8 mouse cellular contexts compared by ENCODE assay signal in genomic region chr7:44840426-44840825, GRCm38 (mm10). TPM values are rescaled to one million over a fixed set of nuclear protein-coding genes. Genes with fewer than 3 reads are reported as not detected.
DNase-seq lines count a peak whose midpoint lies in the region; ATAC-seq and TF ChIP-seq lines count a peak whose summit lies in the region.

No protein-coding gene starts in this region.

- no peak for TF ChIP-seq EP300 in ES-Bruce4 (IDR thresholded peaks at IDR 0.05; ENCODE audit: insufficient read depth, low read depth, low read length)

- TF ChIP-seq POLR2A in ES-Bruce4 (IDR thresholded peaks at IDR 0.05; ENCODE audit: insufficient read depth, low read length), result no peak

- H3K4me2 ChIP-seq in heart, embryonic 14.5 days (ENCODE audit: low read length), result peak overlapping the region; percentile 70; the same call in 1 of the 2 replicates
- no peak overlapping the region for H3K4me2 ChIP-seq in hindbrain, embryonic 14.5 days (replicated peaks)
- peak overlapping the region; percentile 60; the same call in 1 of the 2 replicates for H3K4me2 ChIP-seq in midbrain, embryonic 13.5 days (replicated peaks)

- ATAC-seq in heart, embryonic 14.5 days (ENCODE audit: insufficient number of reproducible peaks, insufficient read depth, low FRiP score, low read depth), result no peak
- ATAC-seq in hindbrain, embryonic 14.5 days (ENCODE audit: low FRiP score), result no peak
- no peak for ATAC-seq in midbrain, embryonic 13.5 days

- TF ChIP-seq CTCF in ES-Bruce4 (IDR thresholded peaks at IDR 0.05; ENCODE audit: low read depth, low read length), result no peak

- H3K9ac ChIP-seq in heart, embryonic 14.5 days (ENCODE audit: low read length), result no peak overlapping the region
- 0 out of 2 replicates have a peak overlapping the region, but pooled peaks have one; percentile 2 for H3K9ac ChIP-seq in ES-Bruce4 (ENCODE audit: low read depth, poor library complexity, severe bottlenecking)
- no peak overlapping the region for H3K9ac ChIP-seq in hindbrain, embryonic 14.5 days
- no peak overlapping the region for H3K9ac ChIP-seq in midbrain, embryonic 13.5 days (replicated peaks)

- whole genome bisulfite sequencing in heart, embryonic 14.5 days, result 52% methylated on average over 14 of the region's 14 CpGs
- WGBS in hindbrain, embryonic 14.5 days, result 50% methylated on average over 14 of the region's 14 CpGs
- 60% methylated on average over 14 of the region's 14 CpGs for WGBS in midbrain, embryonic 13.5 days

- H3K27ac ChIP-seq in heart, embryonic 14.5 days (replicated peaks in 1 of 2; ENCODE audit: control insufficient read depth in 1 of 2, insufficient read depth in 1 of 2, low read depth in 2 of 2, low read length in 2 of 2), result no peak overlapping the region
- no peak overlapping the region for H3K27ac ChIP-seq in ES-Bruce4 (ENCODE audit: insufficient read depth, low read length)
- no peak overlapping the region for H3K27ac ChIP-seq in hindbrain, embryonic 14.5 days
- H3K27ac ChIP-seq in midbrain, embryonic 13.5 days, result no peak overlapping the region

- H3K9me3 ChIP-seq in heart, embryonic 14.5 days (ENCODE audit: control insufficient read depth, low read length), result no peaks in the 10 kb centered on the region
- no peaks in the 10 kb centered on the region for H3K9me3 ChIP-seq in ES-Bruce4 (replicated peaks; ENCODE audit: control insufficient read depth, insufficient read depth, low read length, poor library complexity, severe bottlenecking)
- no peaks in the 10 kb centered on the region for H3K9me3 ChIP-seq in hindbrain, embryonic 14.5 days (ENCODE audit: control insufficient read depth, low read length)
- H3K9me3 ChIP-seq in midbrain, embryonic 13.5 days, result no peaks in the 10 kb centered on the region

- H3K36me3 ChIP-seq in heart, embryonic 14.5 days (ENCODE audit: control insufficient read depth, insufficient read depth, low read length), result peaks cover 52% of the 10 kb centered on the region
- peaks cover 2% of the 10 kb centered on the region for H3K36me3 ChIP-seq in ES-Bruce4 (ENCODE audit: control insufficient read depth, insufficient read depth, low read length, poor library complexity, severe bottlenecking)
- peaks cover 56% of the 10 kb centered on the region for H3K36me3 ChIP-seq in hindbrain, embryonic 14.5 days (replicated peaks; ENCODE audit: control insufficient read depth, insufficient read depth)
- H3K36me3 ChIP-seq in midbrain, embryonic 13.5 days, result peaks cover 52% of the 10 kb centered on the region

- H3K27me3 ChIP-seq in heart, embryonic 14.5 days (ENCODE audit: control insufficient read depth, insufficient read depth, low read length), result peaks cover 13% of the 10 kb centered on the region
- H3K27me3 ChIP-seq in ES-Bruce4 (ENCODE audit: control insufficient read depth, insufficient read depth, low read length, poor library complexity, severe bottlenecking), result no peaks in the 10 kb centered on the region
- peaks cover 22% of the 10 kb centered on the region for H3K27me3 ChIP-seq in hindbrain, embryonic 14.5 days (ENCODE audit: control insufficient read depth, insufficient read depth, low read length)
- H3K27me3 ChIP-seq in midbrain, embryonic 13.5 days, result peaks cover 40% of the 10 kb centered on the region

- H3K4me1 ChIP-seq in heart, embryonic 14.5 days (ENCODE audit: control insufficient read depth in 2 of 2, insufficient read depth in 2 of 2, low read length in 2 of 2), result peaks cover 12% of the 10 kb centered on the region in 2 experiments
- H3K4me1 ChIP-seq in ES-Bruce4 (ENCODE audit: control insufficient read depth, insufficient read depth, low read length), result no peaks in the 10 kb centered on the region
- peaks cover 10% of the 10 kb centered on the region for H3K4me1 ChIP-seq in hindbrain, embryonic 14.5 days (replicated peaks; ENCODE audit: control insufficient read depth, insufficient read depth, low read length)
- H3K4me1 ChIP-seq in midbrain, embryonic 13.5 days (replicated peaks), result peaks cover 18% of the 10 kb centered on the region

- no peak for DNase-seq in heart, postnatal 4 days
- no peak for DNase-seq in hindbrain, embryonic 14.5 days (ENCODE audit: low spot score)
- DNase-seq in urinary bladder, postnatal 14 days (ENCODE audit: low spot score), result no peak
- DNase-seq in gastrocnemius, postnatal 25 days, result no peak
- no peak for DNase-seq in adrenal gland, adult 8-10 months

- no peak overlapping the region for H3K4me3 ChIP-seq in heart, embryonic 14.5 days (ENCODE audit: control insufficient read depth in 1 of 2, insufficient read depth in 1 of 2, low read depth in 1 of 2, low read length in 2 of 2)
- H3K4me3 ChIP-seq in ES-Bruce4 (ENCODE audit: low read depth, low read length), result no peak overlapping the region
- peak overlapping the region; percentile 22; the same call in 1 of the 2 replicates for H3K4me3 ChIP-seq in hindbrain, embryonic 14.5 days (replicated peaks; ENCODE audit: low read length)
- peak overlapping the region; percentile 32 for H3K4me3 ChIP-seq in midbrain, embryonic 13.5 days (replicated peaks)

RNA-seq across cellular contexts. Expression of gene Akt1s1, which starts 8.4 kb away (rescaled TPM):
- 33.4 and 61.6 TPM in 2 replicates for polyA plus RNA-seq in heart, embryonic 14.5 days (2014; fragmentation: Nextera tagmentation; extraction: Ambion mirVana)
- 10 to 100 TPM; 70.6 to 82.6 TPM for total RNA-seq in heart, postnatal 4 days (2021)
- 38.1 and 38.3 TPM in 2 replicates for polyA plus RNA-seq in ES-Bruce4 (2011; ENCODE audit: insufficient read depth, insufficient read length, low read depth, missing spikeins)
- 57.6 and 59.1 TPM in 2 replicates for polyA plus RNA-seq in hindbrain, embryonic 14.5 days (2014; fragmentation: Nextera tagmentation; extraction: Ambion mirVana)
- polyA plus RNA-seq in midbrain, embryonic 13.5 days (2015; fragmentation: Nextera tagmentation; extraction: Ambion mirVana), result 78.9 and 88.2 TPM in 2 replicates
- total RNA-seq in gastrocnemius, postnatal 25 days (2021), result 100 to 1,000 TPM; 103 to 113 TPM
- total RNA-seq in adrenal gland, adult 8-10 months (2022), result 100 to 1,000 TPM; 106 to 137 (median 120) TPM

RNA-seq across cellular contexts. Expression of gene Tbc1d17, which starts 8.5 kb away (rescaled TPM):
- 44.5 and 53.5 TPM in 2 replicates for polyA plus RNA-seq in heart, embryonic 14.5 days (2014; fragmentation: Nextera tagmentation; extraction: Ambion mirVana)
- 10 to 100 TPM; 33.0 to 38.0 TPM for total RNA-seq in heart, postnatal 4 days (2021)
- polyA plus RNA-seq in ES-Bruce4 (2011; ENCODE audit: insufficient read depth, insufficient read length, low read depth, missing spikeins), result 33.9 and 46.7 TPM in 2 replicates
- polyA plus RNA-seq in hindbrain, embryonic 14.5 days (2014; fragmentation: Nextera tagmentation; extraction: Ambion mirVana), result 98.5 and 104 TPM in 2 replicates
- polyA plus RNA-seq in midbrain, embryonic 13.5 days (2015; fragmentation: Nextera tagmentation; extraction: Ambion mirVana), result 109 and 110 TPM in 2 replicates
- 10 to 100 TPM; 38.6 to 41.2 TPM for total RNA-seq in gastrocnemius, postnatal 25 days (2021)
- total RNA-seq in adrenal gland, adult 8-10 months (2022), result 10 to 100 TPM; 69.4 to 94.9 (median 86.1) TPM

RNA-seq across cellular contexts. Expression of gene Pnkp, which starts 16.5 kb away (rescaled TPM):
- polyA plus RNA-seq in heart, embryonic 14.5 days (2014; fragmentation: Nextera tagmentation; extraction: Ambion mirVana), result 19.4 and 22.7 TPM in 2 replicates
- 10 to 100 TPM; 19.6 to 19.9 TPM for total RNA-seq in heart, postnatal 4 days (2021)
- 22.3 and 30.3 TPM in 2 replicates for polyA plus RNA-seq in ES-Bruce4 (2011; ENCODE audit: insufficient read depth, insufficient read length, low read depth, missing spikeins)
- polyA plus RNA-seq in hindbrain, embryonic 14.5 days (2014; fragmentation: Nextera tagmentation; extraction: Ambion mirVana), result 23.4 and 26.5 TPM in 2 replicates
- 32.3 and 38.5 TPM in 2 replicates for polyA plus RNA-seq in midbrain, embryonic 13.5 days (2015; fragmentation: Nextera tagmentation; extraction: Ambion mirVana)
- total RNA-seq in gastrocnemius, postnatal 25 days (2021), result 10 to 100 TPM; 15.6 to 15.8 TPM
- 10 to 100 TPM; 46.6 to 56.6 (median 53.6) TPM for total RNA-seq in adrenal gland, adult 8-10 months (2022)

RNA-seq across cellular contexts. Expression of gene Atf5, which starts 24.0 kb away (rescaled TPM):
- 1.8 and 1.9 TPM in 2 replicates for polyA plus RNA-seq in heart, embryonic 14.5 days (2014; fragmentation: Nextera tagmentation; extraction: Ambion mirVana)
- total RNA-seq in heart, postnatal 4 days (2021), result 10 to 100 TPM; 34.9 to 37.2 TPM
- 9.6 and 14.6 TPM in 2 replicates for polyA plus RNA-seq in ES-Bruce4 (2011; ENCODE audit: insufficient read depth, insufficient read length, low read depth, missing spikeins)
- 2.2 and 2.5 TPM in 2 replicates for polyA plus RNA-seq in hindbrain, embryonic 14.5 days (2014; fragmentation: Nextera tagmentation; extraction: Ambion mirVana)
- polyA plus RNA-seq in midbrain, embryonic 13.5 days (2015; fragmentation: Nextera tagmentation; extraction: Ambion mirVana), result 3.8 and 5.4 TPM in 2 replicates
- total RNA-seq in gastrocnemius, postnatal 25 days (2021), result 10 to 100 TPM; 57.2 to 70.6 TPM
- total RNA-seq in adrenal gland, adult 8-10 months (2022), result 100 to 1,000 TPM in 1 of 4 experiments, 10 to 100 TPM in 3; 76.2 to 108 (median 82.7) TPM

RNA-seq across cellular contexts. Expression of gene Il4i1, which starts 24.2 kb away (rescaled TPM):
- polyA plus RNA-seq in heart, embryonic 14.5 days (2014; fragmentation: Nextera tagmentation; extraction: Ambion mirVana), result 0.77 and 0.91 TPM in 2 replicates
- 1 to 10 TPM; 1.4 to 2.0 TPM for total RNA-seq in heart, postnatal 4 days (2021)
- 4.7 and 6.4 TPM in 2 replicates for polyA plus RNA-seq in ES-Bruce4 (2011; ENCODE audit: insufficient read depth, insufficient read length, low read depth, missing spikeins)
- polyA plus RNA-seq in hindbrain, embryonic 14.5 days (2014; fragmentation: Nextera tagmentation; extraction: Ambion mirVana), result 1.3 TPM in 2 replicates
- polyA plus RNA-seq in midbrain, embryonic 13.5 days (2015; fragmentation: Nextera tagmentation; extraction: Ambion mirVana), result 2.0 and 2.1 TPM in 2 replicates
- 1 to 10 TPM; 1.8 to 3.1 TPM for total RNA-seq in gastrocnemius, postnatal 25 days (2021)
- total RNA-seq in adrenal gland, adult 8-10 months (2022), result 1 to 10 TPM; 1.7 to 3.7 (median 2.5) TPM

Comparison
In these comparisons a context has a peak if more than half of its experiments do, and no peak if none do; other contexts are left out.
1. H3K4me3 ChIP-seq: peak in hindbrain, embryonic 14.5 days (single experiment) and midbrain, embryonic 13.5 days (single experiment); none in heart, embryonic 14.5 days (0 of 2) and ES-Bruce4 (single experiment).